ENCODE assay signal across 9 mouse cellular contexts in the genomic region with DNA sequence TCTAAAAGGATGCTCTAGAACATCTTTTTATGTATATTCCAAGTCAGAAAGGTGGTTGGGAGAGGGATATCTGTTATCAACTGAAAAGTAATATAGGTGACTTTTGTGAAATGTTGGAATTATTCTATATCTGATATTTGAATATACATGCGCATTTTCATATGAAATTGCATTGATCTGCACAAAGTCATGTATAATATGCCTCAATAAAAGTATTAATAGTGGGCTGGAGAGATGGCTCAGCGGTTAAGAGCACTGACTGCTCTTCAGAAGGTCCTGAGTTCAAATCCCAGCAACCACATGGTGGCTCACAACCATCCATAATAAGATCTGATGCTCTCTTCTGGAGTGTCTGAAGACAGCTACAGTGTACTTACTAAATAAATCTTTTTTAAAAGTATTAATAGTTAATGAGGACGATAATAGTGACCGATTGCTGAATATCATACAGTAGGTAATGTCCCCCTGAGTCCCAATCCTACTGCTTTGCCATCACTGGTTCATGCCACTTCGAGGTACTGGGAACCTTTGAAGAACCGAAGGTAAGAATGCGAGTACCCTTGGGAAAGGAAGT. TPM values are rescaled to one million over a fixed set of nuclear protein-coding genes. Genes with fewer than 3 reads are reported as not detected.
DNase-seq lines count a peak whose midpoint lies in the region; ATAC-seq and TF ChIP-seq lines count a peak whose summit lies in the region.
"Had no signal": no experiment of that assay in that cellular context is flagged by ENCODE, and none has a peak within 500 bp of the region (broad histone marks: within the 10 kb centered on the region; RNA-seq: fewer than 3 reads in every experiment).

No protein-coding gene starts in this region.

- H3K4me2 ChIP-seq in lung, embryonic 14.5 days = peak overlapping the region; percentile 98
- H3K4me2 ChIP-seq in embryonic facial prominence, embryonic 15.5 days (replicated peaks) = peak overlapping the region; percentile 96
- peak overlapping the region; percentile 99 for H3K4me2 ChIP-seq in intestine, postnatal 0 days (replicated peaks; ENCODE audit: low read depth)
- peak overlapping the region; percentile 52 for H3K4me2 ChIP-seq in neural tube, embryonic 14.5 days (ENCODE audit: low read depth, low read length)

- peak overlapping the region; percentile 85 for H3K4me3 ChIP-seq in lung, embryonic 14.5 days (ENCODE audit: low read depth, low read length)
- peak overlapping the region; percentile 84 for H3K4me3 ChIP-seq in embryonic facial prominence, embryonic 15.5 days (replicated peaks)
- peak overlapping the region; percentile 80 for H3K4me3 ChIP-seq in intestine, postnatal 0 days (ENCODE audit: low read depth, low read length)
- H3K4me3 ChIP-seq in neural tube, embryonic 14.5 days (ENCODE audit: low read depth, low read length) = peak overlapping the region; percentile 78

- 16% methylated on average over 7 of the region's 7 CpGs for WGBS in lung, embryonic 14.5 days
- WGBS in embryonic facial prominence, embryonic 15.5 days = 18% methylated on average over 7 of the region's 7 CpGs
- 16% methylated on average over 7 of the region's 7 CpGs for WGBS in intestine, postnatal 0 days
- 18% methylated on average over 7 of the region's 7 CpGs for WGBS in neural tube, embryonic 14.5 days

- H3K4me1 ChIP-seq in lung, embryonic 14.5 days (ENCODE audit: insufficient read depth) = peaks cover 11% of the 10 kb centered on the region
- H3K4me1 ChIP-seq in embryonic facial prominence, embryonic 15.5 days = peaks cover 25% of the 10 kb centered on the region
- H3K4me1 ChIP-seq in intestine, postnatal 0 days (replicated peaks; ENCODE audit: control insufficient read depth, insufficient read depth, low read length) = no peaks in the 10 kb centered on the region
- H3K4me1 ChIP-seq in neural tube, embryonic 14.5 days (ENCODE audit: control insufficient read depth, insufficient read depth, low read length) = peaks cover 31% of the 10 kb centered on the region

- DNase-seq in lung, embryonic 14.5 days = no peak
- DNase-seq in lung, postnatal 25 days (ENCODE audit: low spot score) = no peak
- no peak for DNase-seq in cerebellum, postnatal 36 days
- no peak for DNase-seq in Muller cell, postnatal 12 days (ENCODE audit: inconsistent ontology term)
- no peak for DNase-seq in retina, embryonic 14.5 days (ENCODE audit: low spot score)

- H3K27ac ChIP-seq in lung, embryonic 14.5 days (ENCODE audit: low read depth) = peak overlapping the region; percentile 71
- peak overlapping the region; percentile 82 for H3K27ac ChIP-seq in embryonic facial prominence, embryonic 15.5 days (replicated peaks)
- peak overlapping the region; percentile 94 for H3K27ac ChIP-seq in intestine, postnatal 0 days (ENCODE audit: low read depth, low read length)
- H3K27ac ChIP-seq in neural tube, embryonic 14.5 days (ENCODE audit: low read depth, low read length) = peak overlapping the region; percentile 80

- H3K9ac ChIP-seq in lung, embryonic 14.5 days = peak overlapping the region; percentile 81
- H3K9ac ChIP-seq in embryonic facial prominence, embryonic 15.5 days = peak overlapping the region; percentile 43
- peak overlapping the region; percentile 93; the same call in 1 of the 2 replicates for H3K9ac ChIP-seq in intestine, postnatal 0 days (ENCODE audit: low read depth, low read length)
- H3K9ac ChIP-seq in neural tube, embryonic 14.5 days (replicated peaks; ENCODE audit: low read depth, low read length) = peak overlapping the region; percentile 87

- no peaks in the 10 kb centered on the region for H3K9me3 ChIP-seq in lung, embryonic 14.5 days (ENCODE audit: low read depth, low read length)
- no peaks in the 10 kb centered on the region for H3K9me3 ChIP-seq in embryonic facial prominence, embryonic 15.5 days (replicated peaks)
- no peaks in the 10 kb centered on the region for H3K9me3 ChIP-seq in intestine, postnatal 0 days (ENCODE audit: control insufficient read depth)
- no peaks in the 10 kb centered on the region for H3K9me3 ChIP-seq in neural tube, embryonic 14.5 days (ENCODE audit: control insufficient read depth, low read length)

- H3K27me3 ChIP-seq in lung, embryonic 14.5 days (ENCODE audit: insufficient read depth, low read length) = no peaks in the 10 kb centered on the region
- H3K27me3 ChIP-seq in embryonic facial prominence, embryonic 15.5 days = no peaks in the 10 kb centered on the region
- no peaks in the 10 kb centered on the region for H3K27me3 ChIP-seq in intestine, postnatal 0 days (replicated peaks; ENCODE audit: control insufficient read depth, insufficient read depth, low read length)
- peaks cover 3% of the 10 kb centered on the region; the same call in 1 of the 2 replicates for H3K27me3 ChIP-seq in neural tube, embryonic 14.5 days (ENCODE audit: control insufficient read depth, insufficient read depth, low read length)

- ATAC-seq in lung, embryonic 14.5 days (ENCODE audit: insufficient read depth) = no peak
- ATAC-seq in embryonic facial prominence, embryonic 15.5 days (ENCODE audit: insufficient number of reproducible peaks, low FRiP score, low TSS enrichment, low read depth) = no peak
- no peak for ATAC-seq in intestine, postnatal 0 days
- no peak for ATAC-seq in neural tube, embryonic 14.5 days (ENCODE audit: low read depth)

- TF ChIP-seq CTCF in lung, embryonic 14.5 days (IDR thresholded peaks at IDR 0.05; ENCODE audit: low read depth) = no peak
- no peak for TF ChIP-seq CTCF in intestine, postnatal 0 days (IDR thresholded peaks at IDR 0.05; ENCODE audit: low read depth)

- peaks cover 17% of the 10 kb centered on the region for H3K36me3 ChIP-seq in lung, embryonic 14.5 days (ENCODE audit: insufficient read depth)
- H3K36me3 ChIP-seq in embryonic facial prominence, embryonic 15.5 days = peaks cover 9% of the 10 kb centered on the region
- peaks cover 6% of the 10 kb centered on the region; the same call in 1 of the 2 replicates for H3K36me3 ChIP-seq in intestine, postnatal 0 days (ENCODE audit: control insufficient read depth, insufficient read depth)
- peaks cover 8% of the 10 kb centered on the region; the same call in 1 of the 2 replicates for H3K36me3 ChIP-seq in neural tube, embryonic 14.5 days (ENCODE audit: control insufficient read depth, insufficient read depth, low read length)

RNA-seq across cellular contexts. Expression of gene E4f1, which starts 0.7 kb away (rescaled TPM):
- polyA plus RNA-seq in lung, embryonic 14.5 days (2014; fragmentation: Nextera tagmentation; extraction: Ambion mirVana) = 22.3 and 25.2 TPM in 2 replicates
- polyA plus RNA-seq in embryonic facial prominence, embryonic 15.5 days (2015; fragmentation: Nextera tagmentation; extraction: Ambion mirVana) = 37.0 and 39.8 TPM in 2 replicates
- 5.0 and 5.2 TPM in 2 replicates for polyA plus RNA-seq in intestine, postnatal 0 days (2015; fragmentation: Nextera tagmentation; extraction: Ambion mirVana)
- 34.6 and 36.9 TPM in 2 replicates for polyA plus RNA-seq in neural tube, embryonic 14.5 days (2014; fragmentation: Nextera tagmentation; extraction: Ambion mirVana)

RNA-seq across cellular contexts. Expression of gene Pgp, which starts 0.8 kb away (rescaled TPM):
- 57.9 and 60.2 TPM in 2 replicates for polyA plus RNA-seq in lung, embryonic 14.5 days (2014; fragmentation: Nextera tagmentation; extraction: Ambion mirVana)
- 48.9 and 50.6 TPM in 2 replicates for polyA plus RNA-seq in embryonic facial prominence, embryonic 15.5 days (2015; fragmentation: Nextera tagmentation; extraction: Ambion mirVana)
- polyA plus RNA-seq in intestine, postnatal 0 days (2015; fragmentation: Nextera tagmentation; extraction: Ambion mirVana) = 64.5 and 69.4 TPM in 2 replicates
- 73.3 and 75.4 TPM in 2 replicates for polyA plus RNA-seq in neural tube, embryonic 14.5 days (2014; fragmentation: Nextera tagmentation; extraction: Ambion mirVana)

RNA-seq across cellular contexts. Expression of gene Bricd5, which starts 4.3 kb away (rescaled TPM):
- polyA plus RNA-seq in lung, embryonic 14.5 days (2014; fragmentation: Nextera tagmentation; extraction: Ambion mirVana) = 0.37 TPM in 1 of 2 replicates, not detected in the other
- polyA plus RNA-seq in embryonic facial prominence, embryonic 15.5 days (2015; fragmentation: Nextera tagmentation; extraction: Ambion mirVana) = 0.43 and 0.44 TPM in 2 replicates
- polyA plus RNA-seq in intestine, postnatal 0 days (2015; fragmentation: Nextera tagmentation; extraction: Ambion mirVana) = not detected in 2 replicates
- polyA plus RNA-seq in neural tube, embryonic 14.5 days (2014; fragmentation: Nextera tagmentation; extraction: Ambion mirVana) = 0.68 TPM in 1 of 2 replicates, not detected in the other
- polyA plus RNA-seq: thymus, postnatal 0 days had no signal

RNA-seq across cellular contexts. Expression of gene Mlst8, which starts 9.5 kb away (rescaled TPM):
- 23.8 and 30.2 TPM in 2 replicates for polyA plus RNA-seq in lung, embryonic 14.5 days (2014; fragmentation: Nextera tagmentation; extraction: Ambion mirVana)
- polyA plus RNA-seq in embryonic facial prominence, embryonic 15.5 days (2015; fragmentation: Nextera tagmentation; extraction: Ambion mirVana) = 27.2 and 28.8 TPM in 2 replicates
- 11.9 and 12.9 TPM in 2 replicates for polyA plus RNA-seq in intestine, postnatal 0 days (2015; fragmentation: Nextera tagmentation; extraction: Ambion mirVana)
- 36.2 and 38.0 TPM in 2 replicates for polyA plus RNA-seq in neural tube, embryonic 14.5 days (2014; fragmentation: Nextera tagmentation; extraction: Ambion mirVana)

RNA-seq across cellular contexts. Expression of gene Caskin1, which starts 19.0 kb away (rescaled TPM):
- 0.93 and 1.1 TPM in 2 replicates for polyA plus RNA-seq in lung, embryonic 14.5 days (2014; fragmentation: Nextera tagmentation; extraction: Ambion mirVana)
- polyA plus RNA-seq in embryonic facial prominence, embryonic 15.5 days (2015; fragmentation: Nextera tagmentation; extraction: Ambion mirVana) = 2.5 and 4.0 TPM in 2 replicates
- 0.69 and 0.78 TPM in 2 replicates for polyA plus RNA-seq in intestine, postnatal 0 days (2015; fragmentation: Nextera tagmentation; extraction: Ambion mirVana)
- 44.9 and 52.2 TPM in 2 replicates for polyA plus RNA-seq in neural tube, embryonic 14.5 days (2014; fragmentation: Nextera tagmentation; extraction: Ambion mirVana)

Comparison
In these comparisons a context has a peak if more than half of its experiments do, and no peak if none do; other contexts are left out.
1. H3K9ac ChIP-seq: peak in every context shown above with its lines; median percentile 93 in intestine, postnatal 0 days; 87 in neural tube, embryonic 14.5 days; 81 in lung, embryonic 14.5 days; 43 in embryonic facial prominence, embryonic 15.5 days.